Mouse (Mus musculus): ENCODE results near the gene Map1lc3a.

The Map1lc3a gene

DNA sequence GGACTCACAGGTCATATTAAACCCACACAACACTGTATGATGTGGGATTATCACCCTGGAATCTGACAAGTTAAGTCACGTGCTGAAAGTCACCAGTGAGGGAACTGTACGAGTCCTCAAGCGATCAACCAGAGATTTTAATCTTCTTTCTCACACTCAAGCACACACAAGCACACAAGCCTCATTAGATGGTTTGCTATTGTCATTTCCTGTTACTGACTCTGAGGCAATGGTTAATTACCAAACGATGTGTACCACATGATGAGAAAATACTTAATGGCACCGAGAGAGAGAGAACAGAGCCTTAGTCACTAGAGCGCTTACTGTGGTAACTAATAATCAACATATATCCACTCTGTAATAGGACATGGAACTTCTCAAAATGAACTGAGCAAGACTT, 9.6 kb downstream of the Map1lc3a start:
- DNase-seq (ENCODE audit: inconsistent ontology term) = no peak

DNA sequence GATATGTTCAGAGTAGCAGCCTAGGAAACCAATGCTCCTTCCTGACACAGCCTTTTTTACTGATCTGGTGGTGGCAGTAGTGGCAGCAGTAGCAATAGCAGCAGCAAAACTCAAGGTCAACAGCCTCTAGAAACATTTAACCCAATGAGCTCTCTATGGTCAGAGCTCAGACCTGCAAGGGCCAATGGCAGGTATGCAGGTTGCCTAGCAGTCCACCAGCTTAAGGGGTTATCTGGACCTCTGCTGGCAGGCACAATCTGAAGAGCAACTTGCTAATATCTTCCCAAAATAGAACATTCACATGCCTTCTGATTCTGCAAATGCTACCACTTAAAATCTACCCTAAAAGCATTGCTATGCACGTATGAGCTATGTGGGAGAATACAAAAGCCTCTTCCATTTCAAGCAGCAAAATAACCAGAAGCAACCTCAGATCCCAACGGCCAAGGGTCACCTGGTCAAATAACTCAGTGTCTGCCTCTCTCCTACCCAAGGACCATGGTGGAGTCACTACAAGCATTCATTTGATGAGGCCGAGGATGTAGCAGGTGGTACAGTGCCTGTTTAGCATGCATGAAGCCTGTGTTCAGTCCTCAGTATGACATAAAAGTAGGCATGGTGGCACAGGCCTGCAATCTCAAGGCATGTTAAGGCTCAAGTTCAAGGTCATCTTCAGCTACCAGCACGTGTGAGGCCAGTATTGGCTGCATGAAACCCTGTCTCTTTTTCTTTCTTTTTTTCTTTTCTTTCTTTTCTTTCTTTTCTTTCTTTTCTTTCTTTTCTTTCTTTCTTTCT, 11.6 kb downstream of the Map1lc3a start:
- no peak for DNase-seq (ENCODE audit: inconsistent ontology term)

DNA sequence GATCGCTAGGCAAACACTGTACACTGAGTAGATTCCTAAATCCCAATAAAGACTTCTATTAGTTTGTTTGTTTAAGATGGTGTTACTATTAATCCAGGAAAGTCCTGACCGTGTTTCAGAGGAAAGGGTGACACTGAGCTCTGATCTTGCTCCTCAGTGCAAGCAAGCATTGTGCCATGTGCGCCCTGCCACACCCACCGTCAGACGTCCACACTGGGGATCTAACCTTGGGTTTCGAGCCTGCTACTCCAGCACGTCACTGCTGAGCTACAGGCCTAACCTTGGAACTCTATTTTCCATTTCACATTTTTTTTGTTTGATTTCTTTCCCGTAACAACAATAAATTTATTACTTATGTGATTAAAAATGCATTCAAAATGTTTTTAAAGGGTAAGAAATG, 14.0 kb downstream of the Map1lc3a start:
- no peak for DNase-seq (ENCODE audit: inconsistent ontology term)

DNA sequence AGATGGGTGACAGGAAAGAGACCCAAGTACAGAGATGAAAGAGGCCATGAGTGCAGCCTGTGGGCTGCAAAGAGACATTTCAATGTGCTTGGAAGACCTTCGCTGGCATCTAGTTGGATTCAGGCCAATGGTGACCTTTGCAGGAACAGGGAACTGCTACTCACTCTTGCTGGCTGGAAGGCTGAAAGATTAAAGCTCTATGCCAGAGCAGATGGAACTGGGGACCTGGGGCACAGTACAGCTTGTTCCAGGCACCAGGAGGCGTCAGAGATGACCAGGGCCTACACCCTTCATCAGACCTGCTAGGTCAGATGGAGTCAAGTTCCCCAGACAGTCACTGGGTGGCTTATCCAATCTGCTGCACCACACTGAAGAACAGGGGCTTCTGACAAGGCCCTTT, 17.3 kb downstream of the Map1lc3a start:
- peak; percentile 30 for DNase-seq (ENCODE audit: inconsistent ontology term)

DNA sequence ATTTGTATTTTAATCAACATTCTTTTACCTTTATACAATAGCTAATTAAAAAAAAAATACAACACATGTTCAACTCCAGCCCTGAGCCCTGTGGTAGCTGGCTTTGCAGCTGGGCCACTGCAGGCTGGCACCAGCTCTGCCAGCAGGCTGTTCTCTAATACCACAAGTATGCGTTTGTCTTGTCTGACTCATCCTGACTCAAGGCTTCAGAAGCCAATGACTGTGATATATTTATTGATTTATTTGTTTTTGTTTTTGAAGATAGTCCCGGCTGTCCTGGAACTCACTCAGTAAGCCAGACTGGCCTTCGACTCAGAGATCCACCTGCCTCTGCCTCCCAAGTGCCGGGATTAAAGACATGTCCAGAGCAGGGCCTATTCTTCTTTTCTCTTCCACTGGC, 17.8 kb downstream of the Map1lc3a start:
- peak; percentile 69 for DNase-seq (ENCODE audit: inconsistent ontology term)

DNA sequence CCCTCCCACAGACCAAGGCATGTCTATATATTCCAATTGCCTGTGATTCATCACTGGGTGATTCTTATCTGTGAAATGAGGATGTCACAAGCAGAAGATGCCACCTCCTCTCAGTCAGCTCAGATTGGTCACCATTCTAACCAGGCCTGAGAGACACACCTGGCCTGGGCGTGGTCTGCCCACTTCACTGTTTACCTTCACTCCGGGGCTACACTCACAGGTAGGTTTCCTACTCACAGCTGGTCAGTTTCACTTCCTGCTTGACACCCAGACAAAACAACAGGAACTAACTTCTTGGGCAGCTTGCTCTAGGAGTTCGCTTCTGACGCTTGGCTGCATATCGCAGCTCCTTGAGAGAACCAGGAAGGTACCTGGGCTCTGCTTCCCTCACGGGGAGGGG, 19.4 kb downstream of the Map1lc3a start:
- no peak for DNase-seq (ENCODE audit: inconsistent ontology term)

DNA sequence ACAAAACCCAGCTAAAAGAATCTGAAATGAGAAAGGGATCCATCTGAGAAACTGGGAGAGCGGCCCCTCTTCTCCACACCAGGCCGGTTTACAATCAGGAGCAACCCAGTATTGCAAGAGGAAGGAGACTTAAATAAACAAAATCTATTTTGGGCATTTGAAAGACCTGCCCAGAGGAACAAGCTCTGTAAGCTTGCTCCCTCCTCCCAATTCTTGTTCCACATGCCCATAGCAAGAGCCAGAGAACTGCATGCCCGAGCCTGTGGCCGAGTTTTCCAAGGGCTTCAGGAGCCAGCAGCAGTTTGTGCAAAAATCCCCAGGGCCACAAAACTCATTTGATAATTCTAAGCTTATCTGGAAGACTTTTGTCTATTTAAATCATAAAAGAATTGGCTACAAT, 23.5 kb downstream of the Map1lc3a start:
- DNase-seq (ENCODE audit: inconsistent ontology term) = no peak

DNA sequence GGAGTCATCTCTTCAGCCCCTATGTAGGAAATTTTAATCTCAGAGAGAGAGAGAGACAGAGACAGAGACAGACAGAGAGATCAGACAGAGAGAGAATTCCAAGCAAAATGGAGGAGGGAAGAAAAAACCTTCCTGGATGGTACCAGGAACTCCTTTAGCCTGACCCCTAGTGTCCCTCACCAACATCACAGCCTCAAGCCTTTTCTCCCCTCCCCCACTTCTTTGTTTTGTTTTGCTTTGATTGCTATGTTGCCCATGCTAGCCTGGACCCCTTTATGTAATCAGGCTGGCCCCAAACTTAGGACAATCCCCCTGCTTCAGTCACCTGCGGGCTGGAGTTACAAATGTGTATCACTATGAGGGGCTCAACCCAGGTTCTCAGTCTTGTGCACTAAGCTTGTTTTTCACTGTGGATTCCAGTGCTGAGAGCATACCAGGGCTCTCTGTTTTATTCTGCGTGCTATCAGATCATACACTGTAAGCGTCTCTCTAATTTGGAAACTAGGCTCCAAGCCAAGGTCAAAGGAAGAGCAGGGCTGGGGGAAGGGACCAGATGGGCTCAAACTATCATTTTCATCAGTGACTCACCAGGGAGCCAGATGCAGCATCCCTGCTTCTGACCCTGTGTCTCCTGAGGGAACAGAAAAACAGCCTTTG, 33.0 kb downstream of the Map1lc3a start:
- peak; percentile 82 for DNase-seq (ENCODE audit: inconsistent ontology term)

DNA sequence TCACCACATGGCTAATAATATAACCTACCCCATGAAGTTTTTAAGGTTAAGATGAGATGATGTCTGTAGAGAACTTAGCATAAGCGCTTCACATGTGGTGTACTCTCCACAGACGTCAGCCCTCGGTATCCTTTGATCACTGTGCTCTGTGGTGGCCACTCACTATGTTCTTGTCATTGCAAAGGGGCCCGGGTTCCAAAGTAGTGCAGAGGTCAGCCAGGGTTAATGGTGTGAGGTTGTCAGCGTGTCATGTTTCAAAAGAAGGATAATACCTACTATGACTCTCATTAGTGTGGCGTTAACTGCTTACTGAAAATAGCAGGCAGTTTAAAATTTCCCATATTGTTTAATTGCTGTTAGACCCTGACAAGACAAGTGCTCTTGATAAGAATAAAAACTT, 37.6 kb downstream of the Map1lc3a start:
- no peak for DNase-seq (ENCODE audit: inconsistent ontology term)

DNA sequence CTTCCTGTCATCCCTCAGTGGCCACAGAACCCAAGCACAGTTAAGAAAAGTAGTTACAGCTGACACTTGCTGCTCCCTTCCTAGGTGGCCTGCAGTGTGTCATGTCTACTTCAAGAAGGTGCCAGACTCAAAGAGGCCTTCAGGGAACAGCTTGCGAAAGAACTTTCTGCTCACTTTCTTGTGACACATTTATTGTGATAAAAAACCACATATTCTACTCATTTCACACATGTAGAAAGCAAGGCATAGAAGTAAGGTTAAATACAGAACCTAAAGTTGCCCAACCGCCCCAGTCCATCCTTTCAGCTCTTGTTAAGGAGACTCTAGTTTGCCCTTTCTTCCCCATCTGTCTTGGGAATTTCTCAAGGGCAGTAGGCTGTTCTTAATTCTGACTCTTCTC, 42.5 kb downstream of the Map1lc3a start:
- DNase-seq (ENCODE audit: inconsistent ontology term) = no peak

DNA sequence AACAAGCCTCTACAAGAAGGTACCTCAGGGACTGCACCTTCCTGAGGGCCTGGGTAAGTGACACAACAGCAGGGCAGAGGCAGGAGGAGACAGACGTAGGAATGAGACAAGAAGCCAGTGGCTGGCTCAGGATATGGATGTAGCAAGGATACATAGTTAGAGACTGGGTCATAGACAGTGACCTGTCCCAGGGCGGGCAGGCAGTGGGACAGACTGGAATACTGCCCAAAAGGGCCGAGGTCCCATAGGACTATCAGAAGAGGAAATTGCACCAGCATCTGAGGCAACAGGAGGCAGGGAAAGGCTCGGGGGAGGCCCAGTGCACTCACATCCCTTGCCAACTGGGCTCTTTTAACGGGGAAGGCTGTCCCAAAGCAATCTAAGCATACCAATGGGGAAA, 44.5 kb downstream of the Map1lc3a start:
- DNase-seq (ENCODE audit: inconsistent ontology term) = no peak

DNA sequence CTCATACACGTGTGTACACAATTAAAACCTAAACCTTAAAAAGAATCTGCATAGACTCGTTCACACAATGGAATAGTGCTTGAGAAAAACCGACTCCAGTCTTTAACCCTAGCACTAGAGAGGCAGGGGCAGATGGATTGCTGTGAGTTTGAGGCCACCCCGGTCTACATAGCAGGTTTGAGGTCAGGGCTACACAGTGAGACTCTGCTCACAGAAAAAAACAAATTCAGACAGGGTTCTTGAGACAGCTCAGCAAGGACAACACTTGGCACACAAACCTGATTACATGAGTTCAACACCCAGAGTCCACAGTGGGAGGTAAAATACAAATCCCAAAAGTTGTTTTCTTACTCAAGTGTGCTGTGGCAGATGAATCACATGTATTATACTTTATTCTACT, 49.9 kb downstream of the Map1lc3a start:
- no peak for DNase-seq (ENCODE audit: inconsistent ontology term)

Data from Muller cell, postnatal 12 days (primary cell).